Mouse (Mus musculus) forebrain, embryonic 16.5 days (tissue): Measurements from ENCODE around the gene Gm9821. TPM values are rescaled to one million over a fixed set of nuclear protein-coding genes. Genes with fewer than 3 reads are reported as not detected.

Source experiments
- ATAC-seq: fragments of 200-750 bp; cut with Nextera tagmentation; 2 replicates; pipeline ENCODE4 v1.8.0; 2017; ENCODE audit warnings: mild to moderate bottlenecking, moderate library complexity
- H3K27ac ChIP-seq: fragments of 300-500 bp; sonication (generic); 2 replicates; pipeline ENCODE4 v1.5.1; 2014; ENCODE audit warnings: low read length, control low read depth
- H3K27me3 ChIP-seq: fragments of 300-500 bp; sonication (generic); replicated peaks from 2 replicates; pipeline ENCODE4 v1.6.1; 2014; ENCODE audit warnings: low read length; ENCODE audit not compliant: control insufficient read depth, insufficient read depth
- H3K36me3 ChIP-seq: fragments of 300-500 bp; sonication (generic); 2 replicates; pipeline ENCODE4 v1.6.1; 2014; ENCODE audit not compliant: control insufficient read depth, insufficient read depth
- H3K4me1 ChIP-seq: fragments of 300-500 bp; sonication (generic); replicated peaks from 2 replicates; pipeline ENCODE4 v1.6.1; 2014; ENCODE audit warnings: low read length; ENCODE audit not compliant: control insufficient read depth, insufficient read depth
- H3K4me2 ChIP-seq: fragments of 300-500 bp; sonication (generic); 2 replicates; pipeline ENCODE4 v1.6.1; 2014; ENCODE audit warnings: mild to moderate bottlenecking, low read length, control low read depth
- H3K4me3 ChIP-seq: fragments of 300-500 bp; sonication (generic); replicated peaks from 2 replicates; pipeline ENCODE4 v1.5.1; 2014; ENCODE audit warnings: mild to moderate bottlenecking, low read length, control low read depth
- H3K9ac ChIP-seq: fragments of 300-500 bp; sonication (generic); replicated peaks from 2 replicates; pipeline ENCODE4 v1.6.1; 2014; ENCODE audit warnings: low read depth, low read length, control low read depth
- H3K9me3 ChIP-seq: fragments of 300-500 bp; sonication (generic); 2 replicates; pipeline ENCODE4 v1.6.1; 2016; ENCODE audit warnings: low read length; ENCODE audit not compliant: control insufficient read depth
- WGBS: fragments of 180-500 bp; shearing (Covaris S2); extraction: QIAGEN DNeasy Blood & Tissue Kit; methylation state at CpG from one replicate; pipeline ENCODE4 v1.1.7; 2014; 5-methylcytosine and 5-hydroxymethylcytosine counted together
- microRNA-seq: library from miRNA; unstranded; fragments of <30 nt; microRNA quantifications from one replicate; pipeline ENCODE4, GENCODE M21; 2017
- polyA plus RNA-seq: library from polyadenylated mRNA; unstranded; fragments of >200 nt; fragmentation: Nextera tagmentation; extraction: Ambion mirVana; gene quantifications from 2 replicates; pipeline ENCODE4 v1.2.1, GENCODE M21; 2015

Gene Gm9821
- polyA plus RNA-seq, 1 experiment from 2014 or later = 0.46 TPM

- 43% methylated on average over 9 of the region's 9 CpGs for WGBS
- no peak overlapping the region for H3K27ac ChIP-seq
These were observed 39.5 kb downstream of the Gm9821 start for GRCm38 (mm10) chr2:91984906-91985525.

GRCm38 (mm10) chr2:91986071-91986470 is 40.6 kb downstream of the Gm9821 start:
- no peak overlapping the region for H3K27ac ChIP-seq
- H3K4me2 ChIP-seq = no peak overlapping the region
- H3K27me3 ChIP-seq = no peaks in the 10 kb centered on the region
- H3K9me3 ChIP-seq = no peaks in the 10 kb centered on the region
- H3K9ac ChIP-seq = no peak overlapping the region
- H3K4me3 ChIP-seq = no peak overlapping the region
- WGBS = 3% methylated on average over 5 of the region's 5 CpGs
- peak; percentile 39 for ATAC-seq
- H3K36me3 ChIP-seq = no peaks in the 10 kb centered on the region
- H3K4me1 ChIP-seq = peaks cover 11% of the 10 kb centered on the region; the same call in 1 of the 2 replicates

More at GRCm38 (mm10) chr2:91984906-91985525, 39.5 kb downstream of the Gm9821 start:
- no peak overlapping the region for H3K4me2 ChIP-seq
- H3K36me3 ChIP-seq = no peaks in the 10 kb centered on the region
- no peaks in the 10 kb centered on the region for H3K9me3 ChIP-seq
- peaks cover 11% of the 10 kb centered on the region; the same call in 1 of the 2 replicates for H3K4me1 ChIP-seq
- no peak for ATAC-seq
- no peaks in the 10 kb centered on the region for H3K27me3 ChIP-seq
- H3K4me3 ChIP-seq = no peak overlapping the region
- no peak overlapping the region for H3K9ac ChIP-seq

- Histone ChIP-seq H3K4me3 (no peak overlapping the region), H3K36me3 (no peaks in the 10 kb centered on the region), H3K27me3 (no peaks in the 10 kb centered on the region), H3K4me2 (no peak overlapping the region), H3K27ac (no peak overlapping the region), H3K9me3 (no peaks in the 10 kb centered on the region), H3K4me1 (peaks cover 11% of the 10 kb centered on the region; the same call in 1 of the 2 replicates), H3K9ac (no peak overlapping the region)
- WGBS = 2% methylated on average over 3 of the region's 3 CpGs
- ATAC-seq = peak; percentile 46; the same call in 1 of the 2 replicates
These were observed 42.0 kb downstream of the Gm9821 start for GRCm38 (mm10) chr2:91987542-91987941.

- Histone ChIP-seq H3K27ac (no peak overlapping the region), H3K4me2 (no peak overlapping the region), H3K4me1 (0 out of 2 replicates have a peak, but pooled peaks cover 5% of the 10 kb centered on the region), H3K9me3 (no peaks in the 10 kb centered on the region), H3K36me3 (no peaks in the 10 kb centered on the region), H3K4me3 (no peak overlapping the region), H3K27me3 (no peaks in the 10 kb centered on the region), H3K9ac (no peak overlapping the region)
- ATAC-seq = no peak
These were observed 44.2 kb downstream of the Gm9821 start for GRCm38 (mm10) chr2:91989750-91990149.

GRCm38 (mm10) chr2:91993409-91993808 is 47.9 kb downstream of the Gm9821 start:
- Histone ChIP-seq H3K4me1 (no peaks in the 10 kb centered on the region), H3K4me3 (no peak overlapping the region), H3K27ac (no peak overlapping the region), H3K9ac (no peak overlapping the region), H3K36me3 (no peaks in the 10 kb centered on the region), H3K27me3 (no peaks in the 10 kb centered on the region), H3K9me3 (no peaks in the 10 kb centered on the region), H3K4me2 (no peak overlapping the region)
- 63% methylated on average over 3 of the region's 3 CpGs for WGBS
- no peak for ATAC-seq

- no peak overlapping the region for H3K4me3 ChIP-seq
- no peaks in the 10 kb centered on the region for H3K36me3 ChIP-seq
- H3K4me2 ChIP-seq = no peak overlapping the region
- H3K4me1 ChIP-seq = no peaks in the 10 kb centered on the region
- H3K27ac ChIP-seq = no peak overlapping the region
- H3K27me3 ChIP-seq = no peaks in the 10 kb centered on the region
- H3K9me3 ChIP-seq = no peaks in the 10 kb centered on the region
- ATAC-seq = no peak
- 91% methylated on average over 5 of the region's 5 CpGs for WGBS
- H3K9ac ChIP-seq = no peak overlapping the region
These were observed 50.5 kb downstream of the Gm9821 start for GRCm38 (mm10) chr2:91996006-91996405.

Small RNAs within 50 kb of the gene (microRNA-seq; reads per million reads assigned to microRNA genes)
- not detected for gene Mir6999

Other genes starting within 250 kb of the Gm9821 start
- gene Atg13, start 235.1 kb upstream of the Gm9821 start, polyA plus RNA-seq = 43.6 and 45.0 TPM in 2 replicates
- gene Harbi1, start 234.9 kb upstream of the Gm9821 start, polyA plus RNA-seq = 20.9 and 22.5 TPM in 2 replicates
- 23.5 and 25.5 TPM in 2 replicates for gene Ambra1, start 215.6 kb upstream of the Gm9821 start, polyA plus RNA-seq
- 2.4 and 2.6 TPM in 2 replicates for gene Chrm4, start 18.5 kb upstream of the Gm9821 start, polyA plus RNA-seq
- gene Mdk, start 13.4 kb upstream of the Gm9821 start, polyA plus RNA-seq = 256 and 290 TPM in 2 replicates
- 28.7 and 33.6 TPM in 2 replicates for gene Dgkz, start 30.2 kb downstream of the Gm9821 start, polyA plus RNA-seq
- gene Creb3l1, start 78.8 kb downstream of the Gm9821 start, polyA plus RNA-seq = 1.3 and 1.9 TPM in 2 replicates
- gene Phf21a, start 147.4 kb downstream of the Gm9821 start, polyA plus RNA-seq = 43.5 and 50.3 TPM in 2 replicates